Mouse (Mus musculus): ENCODE measurements around the gene Lef1. TPM values are rescaled to one million over a fixed set of nuclear protein-coding genes. Genes with fewer than 3 reads are reported as not detected.

Lef1 gene
- total and polyA plus RNA-seq, 3 experiments: 0.18 to 0.54 TPM; not detected in 1

DNA sequence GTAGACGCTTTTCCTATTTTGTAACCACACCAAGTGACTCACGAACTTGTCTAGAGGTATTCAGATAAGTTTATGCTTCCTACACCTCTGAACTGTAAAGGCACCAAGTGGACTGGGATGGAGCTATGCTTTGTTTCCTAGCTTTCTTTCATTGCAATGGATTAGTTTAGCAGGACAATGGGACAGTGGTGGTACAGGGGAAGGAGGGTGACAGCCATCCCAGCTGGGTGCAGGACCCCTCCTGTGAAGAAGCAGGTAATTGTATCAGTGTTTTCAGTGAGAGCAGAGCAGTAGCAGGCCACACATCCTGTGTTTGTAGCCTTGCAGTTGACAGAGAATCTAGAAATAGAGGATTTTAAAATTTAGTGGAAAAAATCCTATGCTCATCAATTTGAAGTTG is 34.0 kb downstream of the Lef1 start:
- H3K9ac ChIP-seq (ENCODE audit: control insufficient read depth, low read depth, low read length, poor library complexity, severe bottlenecking): no peak overlapping the region

DNA sequence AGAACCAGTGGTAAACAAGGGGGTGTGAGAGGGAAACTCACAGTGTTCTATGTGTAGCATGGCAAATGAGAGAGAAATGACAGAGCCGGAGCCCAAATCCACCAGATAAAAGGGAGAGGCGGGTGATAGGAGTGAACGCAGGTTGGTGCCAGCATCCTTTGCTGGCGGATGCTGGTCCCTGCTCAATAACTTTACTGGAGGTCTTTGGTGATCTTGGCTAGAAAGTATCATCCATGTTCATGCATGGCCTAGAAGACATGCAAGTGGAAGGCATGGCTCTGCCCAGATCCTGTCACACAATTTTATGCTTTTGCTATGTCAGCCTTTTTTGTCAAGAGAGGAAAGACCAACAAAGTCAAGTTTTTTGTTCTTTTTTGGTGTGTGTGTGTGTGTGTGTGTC is 42.6 kb downstream of the Lef1 start:
- Histone ChIP-seq H3K36me3 (ENCODE audit: control insufficient read depth in 1 of 2, insufficient read depth in 2 of 2, low read length in 2 of 2) (no peaks in the 10 kb centered on the region), H3K27me3 (ENCODE audit: control insufficient read depth in 1 of 2, insufficient read depth in 2 of 2, low read length in 2 of 2) (no peaks in the 10 kb centered on the region), H3K4me3 (ENCODE audit: control insufficient read depth in 1 of 2, insufficient read depth in 1 of 2, low read depth in 2 of 2, low read length in 2 of 2) (no peak overlapping the region), H3K9ac (ENCODE audit: control insufficient read depth, low read depth, low read length, poor library complexity, severe bottlenecking) (no peak overlapping the region), H3K79me2 (ENCODE audit: control insufficient read depth, insufficient read depth, low read length, poor library complexity) (no peaks in the 10 kb centered on the region), H3K27ac (ENCODE audit: control insufficient read depth, low read depth, low read length) (no peak overlapping the region), H3K9me3 (replicated peaks; ENCODE audit: insufficient read depth, low read length) (no peaks in the 10 kb centered on the region), H3K4me1 (ENCODE audit: control insufficient read depth in 1 of 2, insufficient read depth in 2 of 2, low read length in 2 of 2) (no peaks in the 10 kb centered on the region)
- DNase-seq (ENCODE audit: low read depth, low spot score): no peak
- TF ChIP-seq CHD2 (IDR thresholded peaks at IDR 0.05; ENCODE audit: low read length) (no peak), E2F4 (IDR thresholded peaks at IDR 0.05; ENCODE audit: borderline replicate concordance, low read depth, low read length) (no peak), TCF12 (IDR thresholded peaks at IDR 0.05; ENCODE audit: low read depth, low read length) (no peak), RAD21 (IDR thresholded peaks at IDR 0.05; ENCODE audit: low read depth, low read length) (no peak), KAT2A (conservative IDR thresholded peaks at IDR 0.05; ENCODE audit: low read depth, low read length) (no peak), CTCF (IDR thresholded peaks at IDR 0.05 in 2 of 3, conservative IDR thresholded peaks at IDR 0.05 in 1 of 3; ENCODE audit: control insufficient read depth in 1 of 3, insufficient read depth in 1 of 3, low read depth in 2 of 3, low read length in 3 of 3, poor library complexity in 1 of 3, severe bottlenecking in 1 of 3) (no peak), MAZ (IDR thresholded peaks at IDR 0.05; ENCODE audit: low read depth, low read length) (no peak), USF1 (IDR thresholded peaks at IDR 0.05; ENCODE audit: low read depth, low read length) (no peak), JUND (IDR thresholded peaks at IDR 0.05; ENCODE audit: low read depth, low read length) (no peak), MYC (IDR thresholded peaks at IDR 0.05; ENCODE audit: low read depth, low read length) (no peak), MAX (IDR thresholded peaks at IDR 0.05; ENCODE audit: low read length) (no peak), ETS1 (IDR thresholded peaks at IDR 0.05; ENCODE audit: low read depth, low read length) (no peak), TAL1 (IDR thresholded peaks at IDR 0.05; ENCODE audit: low read length) (no peak), MAFK (IDR thresholded peaks at IDR 0.05; ENCODE audit: borderline replicate concordance, low read depth, low read length) (no peak), GATA1 (IDR thresholded peaks at IDR 0.05; ENCODE audit: low read depth, low read length) (no peak), TBP (IDR thresholded peaks at IDR 0.05; ENCODE audit: low read depth, low read length) (no peak), SMC3 (IDR thresholded peaks at IDR 0.05; ENCODE audit: low read depth, low read length) (no peak), NRF1 (IDR thresholded peaks at IDR 0.05; ENCODE audit: insufficient read depth, low read depth, low read length, poor library complexity, severe bottlenecking) (no peak), UBTF (IDR thresholded peaks at IDR 0.05; ENCODE audit: borderline replicate concordance, insufficient read depth, low read depth, low read length) (no peak), CHD1 (IDR thresholded peaks at IDR 0.05; ENCODE audit: low read depth, low read length) (no peak)

More for the DNA sequence above, 34.0 kb downstream of the Lef1 start:
- no peak for DNase-seq (ENCODE audit: low read depth, low spot score)
- Histone ChIP-seq H3K4me1 (ENCODE audit: control insufficient read depth in 1 of 2, insufficient read depth in 2 of 2, low read length in 2 of 2) (no peaks in the 10 kb centered on the region), H3K36me3 (ENCODE audit: control insufficient read depth in 1 of 2, insufficient read depth in 2 of 2, low read length in 2 of 2) (no peaks in the 10 kb centered on the region), H3K27me3 (ENCODE audit: control insufficient read depth in 1 of 2, insufficient read depth in 2 of 2, low read length in 2 of 2) (no peaks in the 10 kb centered on the region), H3K4me3 (ENCODE audit: control insufficient read depth in 1 of 2, insufficient read depth in 1 of 2, low read depth in 2 of 2, low read length in 2 of 2) (no peak overlapping the region), H3K9me3 (replicated peaks; ENCODE audit: insufficient read depth, low read length) (no peaks in the 10 kb centered on the region), H3K27ac (ENCODE audit: control insufficient read depth, low read depth, low read length) (no peak overlapping the region), H3K79me2 (ENCODE audit: control insufficient read depth, insufficient read depth, low read length, poor library complexity) (no peaks in the 10 kb centered on the region)
- TF ChIP-seq ZMIZ1 (IDR thresholded peaks at IDR 0.05; ENCODE audit: low read depth, low read length): no peak
- no peak for TF ChIP-seq POLR2AphosphoS5 (IDR thresholded peaks at IDR 0.05; ENCODE audit: borderline replicate concordance, low read depth, low read length)
- no peak for TF ChIP-seq MXI1 (IDR thresholded peaks at IDR 0.05; ENCODE audit: low read depth, low read length)

All from MEL (cell line).